Mouse (Mus musculus): ENCODE measurements at regions not wholly inside any gene's neighbourhood (a gene's known extent, or its start where the extent isn't known, plus 50 kb on each side); places are given as distances from the start of the nearest gene placed in this dataset.
"Not testable (repeated sequence)": the region's sequence is repeated elsewhere in the genome, so short reads cannot be mapped to it uniquely, and the experiment has no call there.

GRCm38 (mm10) chr4:22131751-22132736 is 200.9 kb downstream of the Faxc start:
- DNase-seq, result peak in 1 of 2 experiments; percentile 15

- DNase-seq, result no peak
Measured at GRCm38 (mm10) chr4:22133547-22134495, 202.7 kb downstream of the Faxc start.

GRCm38 (mm10) chr4:22140122-22140521 is 209.0 kb downstream of the Faxc start:
- no peak for DNase-seq

- no peak for DNase-seq
Measured at GRCm38 (mm10) chr4:22143546-22143945, 212.4 kb downstream of the Faxc start.

- DNase-seq, result not testable (repeated sequence)
Measured at GRCm38 (mm10) chr4:22144834-22145233, 212.5 kb upstream of the Fbxl4 start.

- no peak for DNase-seq
Measured at GRCm38 (mm10) chr4:22146648-22147409, 210.5 kb upstream of the Fbxl4 start.

GRCm38 (mm10) chr4:22151899-22152493 is 205.3 kb upstream of the Fbxl4 start:
- no peak for DNase-seq

GRCm38 (mm10) chr4:22152971-22153544 is 204.3 kb upstream of the Fbxl4 start:
- DNase-seq, result no peak

- no peak for DNase-seq
Measured at GRCm38 (mm10) chr4:22153620-22154019, 203.7 kb upstream of the Fbxl4 start.

- DNase-seq, result no peak
Measured at GRCm38 (mm10) chr4:22186422-22186821, 170.9 kb upstream of the Fbxl4 start.

- no peak for DNase-seq
Measured at GRCm38 (mm10) chr4:22188141-22189006, 169.0 kb upstream of the Fbxl4 start.

- no peak for DNase-seq
Measured at GRCm38 (mm10) chr4:22196501-22196900, 160.8 kb upstream of the Fbxl4 start.

GRCm38 (mm10) chr4:22208531-22208930 is 148.8 kb upstream of the Fbxl4 start:
- no peak for DNase-seq

- no peak for DNase-seq
Measured at GRCm38 (mm10) chr4:22237640-22238039, 119.7 kb upstream of the Fbxl4 start.

- DNase-seq, result not testable (repeated sequence)
Measured at GRCm38 (mm10) chr4:22250276-22250675, 107.1 kb upstream of the Fbxl4 start.

GRCm38 (mm10) chr4:22263903-22264302 is 93.4 kb upstream of the Fbxl4 start:
- DNase-seq, result no peak

GRCm38 (mm10) chr4:22269064-22269463 is 88.3 kb upstream of the Fbxl4 start:
- DNase-seq, result no peak

GRCm38 (mm10) chr4:22274178-22274577 is 83.2 kb upstream of the Fbxl4 start:
- DNase-seq, result no peak

- no peak for DNase-seq
Measured at GRCm38 (mm10) chr4:22282536-22283323, 74.6 kb upstream of the Fbxl4 start.

- DNase-seq, result no peak
Measured at GRCm38 (mm10) chr4:22292169-22292568, 65.2 kb upstream of the Fbxl4 start.
